Mouse (Mus musculus): ENCODE data around the gene Bean1.

DNA sequence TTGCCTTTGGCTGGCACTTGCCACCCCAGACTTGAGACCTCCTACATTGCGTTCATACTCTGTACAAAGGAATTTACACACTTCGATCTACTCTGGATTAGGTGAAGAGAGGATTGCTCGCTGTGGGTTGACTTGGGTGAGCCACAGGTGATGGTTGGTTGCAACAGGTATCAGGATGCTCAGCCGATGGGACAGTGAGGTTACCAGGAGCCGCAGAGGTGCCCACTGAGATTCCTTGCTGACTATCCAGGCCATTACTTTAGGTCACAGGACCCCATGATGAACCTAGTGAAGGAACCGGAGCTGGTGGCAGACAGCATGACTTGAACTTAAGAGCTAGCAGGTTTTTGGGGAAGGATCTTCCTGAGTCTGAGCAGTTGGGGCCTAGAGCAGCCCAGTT lies 2.2 kb downstream of the Bean1 start:
- TF ChIP-seq EP300 (IDR thresholded peaks at IDR 0.05; ENCODE audit: low read depth in 1 of 2, low read length in 2 of 2) (no peak), ZNF384 (IDR thresholded peaks at IDR 0.05; ENCODE audit: low read depth, low read length) (no peak), NRF1 (IDR thresholded peaks at IDR 0.05; ENCODE audit: insufficient read depth, low read depth, low read length, poor library complexity, severe bottlenecking) (no peak), MAFK (IDR thresholded peaks at IDR 0.05; ENCODE audit: borderline replicate concordance, low read depth, low read length) (no peak)
